Mouse (Mus musculus) macrophage (primary cell): Measurements from ENCODE around the gene Ifrd2. TPM values are rescaled to one million over a fixed set of nuclear protein-coding genes. Genes with fewer than 3 reads are reported as not detected.
A peak's percentile ranks its signal among the peaks of the same experiment; 100 is the strongest.

Source experiments
- H3K27ac ChIP-seq: fragments of 350-480 bp; formaldehyde crosslinking; 2 replicates; pipeline ENCODE4 v1.9.0; 2021
- H3K36me3 ChIP-seq: fragments of 350-480 bp; formaldehyde crosslinking; 2 replicates; pipeline ENCODE4 v1.9.0; 2021; ENCODE audit errors: inconsistent target
- H3K4me3 ChIP-seq: fragments of 350-480 bp; formaldehyde crosslinking; 2 replicates; pipeline ENCODE4 v1.9.0; 2021; ENCODE audit errors: inconsistent target
- H3K79me2 ChIP-seq: fragments of 350-480 bp; formaldehyde crosslinking; 2 replicates; pipeline ENCODE4 v1.9.0; 2021; ENCODE audit errors: inconsistent target
- WGBS: methylation state at CpG from one replicate; pipeline ENCODE4 v1.1.7; 2026; ENCODE audit warnings: inconsistent platforms; ENCODE audit not compliant: missing documents; 5-methylcytosine and 5-hydroxymethylcytosine counted together
- polyA plus RNA-seq: library from polyadenylated mRNA; stranded (reverse); fragments of 250-400 nt; gene quantifications from 3 replicates; pipeline ENCODE4 v1.2.4, GENCODE M21; 2018; ENCODE audit warnings: inconsistent platforms
- total RNA-seq, 78 experiments: library from RNA; depleted of rRNA; stranded (reverse); fragments of 250-400 nt; gene quantifications; 1 replicate in 9 of 78; 2 replicates in 24 of 78; 3 replicates in 43 of 78; 4 replicates in 2 of 78; pipeline ENCODE4 v1.2.4; 2018; ENCODE audit warnings: inconsistent platforms in 56 of 78

The Ifrd2 gene
- total RNA-seq (2018; cell fraction: chromatin; rRNA removed) = 10 to 100 TPM in 7 of 26 experiments, 1 to 10 TPM in 19; 2.6 to 17.1 (median 7.9) TPM
- total RNA-seq (2018; cell fraction: cytosol; rRNA removed) = 10 to 100 TPM in 1 of 26 experiments, 1 to 10 TPM in 25; 3.3 to 10.4 (median 6.3) TPM
- total RNA-seq (2018; cell fraction: nucleus; rRNA removed) = 10 to 100 TPM in 6 of 26 experiments, 1 to 10 TPM in 20; 2.1 to 27.4 (median 5.2) TPM
- polyA plus RNA-seq = 4.4 to 25.0 TPM (median 10.0 TPM) in 3 replicates

- peaks cover 13% of the 10 kb centered on the region; the same call in 1 of the 2 replicates for H3K36me3 ChIP-seq
- WGBS = 3% methylated on average over 41 of the region's 46 CpGs
- peaks cover 13% of the 10 kb centered on the region; the same call in 1 of the 2 replicates for H3K79me2 ChIP-seq
- H3K4me3 ChIP-seq = peak within 1 kb of the TSS; percentile 63
- peak within 1 kb of the TSS; percentile 32 for H3K27ac ChIP-seq
Measured at GRCm38 (mm10) chr9:107586974-107587832, at the start of gene Ifrd2. Gene Ifrd2 (plus strand): TSS chr9:107587642.

GRCm38 (mm10) chr9:107538231-107538630, 49.2 kb upstream of the Ifrd2 start:
- Histone ChIP-seq H3K79me2 (peaks cover 43% of the 10 kb centered on the region), H3K4me3 (no peak overlapping the region)
- 99% methylated on average over 7 of the region's 7 CpGs for WGBS

DNA sequence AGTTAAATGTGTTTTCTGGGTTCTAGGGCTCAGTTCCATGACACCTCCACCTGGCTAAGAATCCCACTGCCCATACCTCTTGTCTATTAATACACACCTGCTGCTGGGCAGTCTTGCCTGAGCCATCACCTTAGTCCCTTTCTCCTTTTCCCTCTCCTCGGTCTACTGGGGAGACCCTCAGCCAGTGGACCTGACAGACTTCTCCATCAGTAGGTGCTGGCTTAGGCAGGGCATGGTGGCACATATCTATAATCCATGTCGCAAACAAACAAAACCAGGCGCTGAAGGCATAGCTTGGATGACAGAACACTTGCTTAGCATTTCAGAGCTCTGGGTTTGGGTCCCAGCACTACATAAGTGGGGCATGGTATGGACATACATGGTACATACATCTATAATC, 48.7 kb upstream of the Ifrd2 start:
- H3K79me2 ChIP-seq = peaks cover 43% of the 10 kb centered on the region
- WGBS = 89% methylated on average over 3 of the region's 3 CpGs
- H3K36me3 ChIP-seq = peaks cover 27% of the 10 kb centered on the region
- H3K4me3 ChIP-seq = no peak overlapping the region
- H3K27ac ChIP-seq = no peak overlapping the region

More at GRCm38 (mm10) chr9:107538231-107538630, 49.2 kb upstream of the Ifrd2 start:
- Histone ChIP-seq H3K36me3 (peaks cover 26% of the 10 kb centered on the region), H3K27ac (no peak overlapping the region)

DNA sequence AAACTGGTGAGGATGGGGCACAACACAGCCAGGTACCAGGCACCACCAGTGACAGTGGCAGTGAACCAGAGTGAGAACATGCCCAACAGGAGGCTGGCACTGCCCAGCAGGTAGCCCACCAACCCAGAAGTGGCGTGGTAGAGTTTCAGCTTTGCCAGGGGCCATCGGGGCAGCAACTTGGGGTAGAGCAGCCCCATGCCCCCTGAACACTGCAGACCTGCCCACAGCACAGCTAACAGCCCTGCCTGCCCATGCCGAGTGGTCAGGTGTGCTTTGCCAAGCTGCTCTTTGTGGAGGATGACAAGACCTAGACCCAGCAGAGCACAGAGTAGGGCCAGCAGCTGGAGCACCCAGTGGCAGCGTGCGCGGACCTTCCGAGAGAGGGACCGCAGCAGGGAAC, 47.5 kb upstream of the Ifrd2 start:
- over 99% methylated on average over 8 of the region's 8 CpGs for WGBS
- peaks cover 39% of the 10 kb centered on the region for H3K36me3 ChIP-seq

GRCm38 (mm10) chr9:107540420-107540819, 47.0 kb upstream of the Ifrd2 start:
- H3K79me2 ChIP-seq = peaks cover 30% of the 10 kb centered on the region
- WGBS = 89% methylated on average over 4 of the region's 4 CpGs
- H3K27ac ChIP-seq = no peak overlapping the region
- peaks cover 41% of the 10 kb centered on the region for H3K36me3 ChIP-seq
- H3K4me3 ChIP-seq = no peak overlapping the region

More for the DNA sequence above, 47.5 kb upstream of the Ifrd2 start:
- H3K27ac ChIP-seq = no peak overlapping the region
- H3K79me2 ChIP-seq = peaks cover 34% of the 10 kb centered on the region
- H3K4me3 ChIP-seq = no peak overlapping the region

DNA sequence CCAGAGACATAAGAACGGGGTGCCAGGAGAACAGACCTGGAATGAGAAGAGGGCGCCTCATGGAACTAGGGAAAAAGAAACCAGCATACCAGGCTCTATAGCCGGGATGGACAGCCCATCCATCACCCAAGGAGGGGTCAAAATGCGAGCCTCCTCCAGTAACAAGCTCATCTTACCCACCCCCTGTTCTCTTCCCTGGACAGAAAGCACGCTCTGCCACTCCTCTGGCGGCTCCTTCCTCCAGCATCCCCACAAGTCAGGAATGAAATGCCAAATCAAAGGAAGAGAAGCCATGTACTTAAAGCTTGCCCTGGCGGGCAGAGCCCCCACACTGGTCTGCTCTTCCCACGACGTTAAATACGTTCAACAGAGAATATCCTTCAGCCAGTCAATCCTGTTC, 46.4 kb upstream of the Ifrd2 start:
- WGBS = 75% methylated on average over 9 of the region's 10 CpGs
- Histone ChIP-seq H3K36me3 (peaks cover 41% of the 10 kb centered on the region), H3K4me3 (peak overlapping the region; percentile 78; the same call in 1 of the 2 replicates), H3K79me2 (peaks cover 24% of the 10 kb centered on the region), H3K27ac (no peak overlapping the region)

GRCm38 (mm10) chr9:107541474-107542351, 45.7 kb upstream of the Ifrd2 start, which contains the start of the genes Cyb561d2 and Nprl2:
Gene Cyb561d2 (minus strand): TSS chr9:107542193.
Gene Nprl2 (plus strand): TSS chr9:107542226.
- Histone ChIP-seq H3K4me3 (peak within 1 kb of the TSS; percentile 78), H3K27ac (peak within 1 kb of the TSS; percentile 72), H3K79me2 (peaks cover 17% of the 10 kb centered on the region), H3K36me3 (peaks cover 41% of the 10 kb centered on the region)
- 1% methylated on average over 46 of the region's 46 CpGs for WGBS

GRCm38 (mm10) chr9:107542352-107542686, 45.1 kb upstream of the Ifrd2 start:
- Histone ChIP-seq H3K79me2 (peaks cover 11% of the 10 kb centered on the region), H3K4me3 (peak overlapping the region; percentile 78), H3K27ac (peak overlapping the region; percentile 72), H3K36me3 (peaks cover 40% of the 10 kb centered on the region)
- WGBS = 2% methylated on average over 11 of the region's 11 CpGs

- peak overlapping the region; percentile 78 for H3K4me3 ChIP-seq
- WGBS = 66% methylated on average over 7 of the region's 8 CpGs
- H3K36me3 ChIP-seq = peaks cover 36% of the 10 kb centered on the region
- H3K27ac ChIP-seq = peak overlapping the region; percentile 72; the same call in 1 of the 2 replicates
- peaks cover 7% of the 10 kb centered on the region; the same call in 1 of the 2 replicates for H3K79me2 ChIP-seq
Measured at GRCm38 (mm10) chr9:107542721-107543120, 44.7 kb upstream of the Ifrd2 start.

DNA sequence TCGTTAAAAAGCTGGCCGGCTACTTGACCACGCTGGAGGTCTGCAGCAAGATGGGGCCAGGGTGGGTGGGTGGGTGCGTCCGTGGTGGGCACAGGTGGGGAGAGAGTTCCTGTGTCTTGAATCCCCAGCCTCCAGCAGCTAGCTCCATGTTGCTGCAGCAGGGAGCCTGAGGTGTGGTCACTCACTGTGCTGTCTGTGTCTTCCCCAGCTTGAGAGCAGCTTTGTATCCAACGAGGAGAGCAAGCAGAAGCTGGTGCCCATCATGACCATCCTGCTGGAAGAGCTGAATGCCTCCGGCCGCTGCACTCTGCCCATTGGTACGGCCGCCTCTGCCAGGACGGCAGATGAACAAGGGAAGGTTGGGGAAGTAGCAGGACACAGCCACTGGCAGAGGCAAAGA, 44.1 kb upstream of the Ifrd2 start:
- peaks cover 30% of the 10 kb centered on the region for H3K36me3 ChIP-seq
- peaks cover under 1% of the 10 kb centered on the region; the same call in 1 of the 2 replicates for H3K79me2 ChIP-seq
- no peak overlapping the region for H3K4me3 ChIP-seq
- no peak overlapping the region for H3K27ac ChIP-seq
- WGBS = 95% methylated on average over 11 of the region's 11 CpGs

DNA sequence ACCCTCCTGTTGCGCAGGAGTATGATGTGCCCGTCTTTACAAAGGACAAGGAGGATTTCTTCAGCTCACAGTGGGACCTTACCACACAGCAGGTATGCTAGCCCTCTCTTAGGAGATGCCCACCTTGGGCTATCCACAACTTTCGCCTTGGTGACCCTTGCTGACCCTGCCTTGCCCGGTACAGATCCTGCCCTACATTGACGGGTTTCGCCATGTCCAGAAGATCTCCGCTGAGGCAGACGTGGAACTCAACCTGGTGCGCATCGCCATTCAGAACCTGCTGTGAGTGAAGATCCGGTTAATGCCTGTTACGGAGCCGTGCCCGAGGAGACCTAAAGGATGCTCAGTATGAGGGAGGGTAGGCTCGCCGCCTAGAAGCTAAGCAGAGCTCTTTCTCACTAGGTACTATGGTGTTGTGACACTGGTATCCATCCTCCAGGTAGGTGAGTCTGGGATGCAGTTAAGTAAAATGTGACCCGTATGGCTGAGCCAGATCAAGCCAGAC, 43.2 kb upstream of the Ifrd2 start:
- 95% methylated on average over 17 of the region's 17 CpGs for WGBS
- Histone ChIP-seq H3K4me3 (no peak overlapping the region), H3K27ac (no peak overlapping the region), H3K36me3 (peaks cover 22% of the 10 kb centered on the region), H3K79me2 (no peaks in the 10 kb centered on the region; the same call in 1 of the 2 replicates)

- 95% methylated on average over 12 of the region's 12 CpGs for WGBS
Measured at GRCm38 (mm10) chr9:107544729-107545128, 42.7 kb upstream of the Ifrd2 start.

GRCm38 (mm10) chr9:107545199-107545598, 42.2 kb upstream of the Ifrd2 start:
- Histone ChIP-seq H3K79me2 (no peaks in the 10 kb centered on the region; the same call in 1 of the 2 replicates), H3K4me3 (no peak overlapping the region), H3K27ac (no peak overlapping the region), H3K36me3 (peaks cover 15% of the 10 kb centered on the region)
- 90% methylated on average over 10 of the region's 10 CpGs for WGBS

More at GRCm38 (mm10) chr9:107544729-107545128, 42.7 kb upstream of the Ifrd2 start:
- Histone ChIP-seq H3K4me3 (no peak overlapping the region), H3K27ac (no peak overlapping the region), H3K79me2 (no peaks in the 10 kb centered on the region; the same call in 1 of the 2 replicates), H3K36me3 (peaks cover 17% of the 10 kb centered on the region)

GRCm38 (mm10) chr9:107545602-107546001, 41.8 kb upstream of the Ifrd2 start:
- Histone ChIP-seq H3K36me3 (peaks cover 15% of the 10 kb centered on the region), H3K27ac (no peak overlapping the region), H3K79me2 (no peaks in the 10 kb centered on the region; the same call in 1 of the 2 replicates), H3K4me3 (no peak overlapping the region)
- WGBS = 23% methylated on average over 3 of the region's 3 CpGs
